Mouse (Mus musculus) forebrain, embryonic 13.5 days (tissue): Measurements from ENCODE around the gene Mc3r. TPM values are rescaled to one million over a fixed set of nuclear protein-coding genes. Genes with fewer than 3 reads are reported as not detected.

Experiments
- ATAC-seq: fragments of 200-750 bp; cut with Nextera tagmentation; 2 replicates; pipeline ENCODE4 v1.8.0; 2017
- H3K27ac ChIP-seq: fragments of 300-500 bp; sonication (generic); 2 replicates; pipeline ENCODE4 v1.5.1; 2015; ENCODE audit warnings: inconsistent platforms, mild to moderate bottlenecking, moderate library complexity
- H3K27me3 ChIP-seq: fragments of 300-500 bp; sonication (generic); 2 replicates; pipeline ENCODE4 v1.6.1; 2015; ENCODE audit warnings: mild to moderate bottlenecking, inconsistent platforms
- H3K36me3 ChIP-seq: fragments of 300-500 bp; sonication (generic); 2 replicates; pipeline ENCODE4 v1.6.1; 2015; ENCODE audit warnings: mild to moderate bottlenecking, inconsistent platforms; ENCODE audit not compliant: poor library complexity, severe bottlenecking
- H3K4me1 ChIP-seq: fragments of 300-500 bp; sonication (generic); 2 replicates; pipeline ENCODE4 v1.6.1; 2015; ENCODE audit warnings: inconsistent platforms
- H3K4me2 ChIP-seq: fragments of 300-500 bp; sonication (generic); 2 replicates; pipeline ENCODE4 v1.6.1; 2015; ENCODE audit warnings: inconsistent platforms, mild to moderate bottlenecking, moderate library complexity
- H3K4me3 ChIP-seq: fragments of 300-500 bp; sonication (generic); 2 replicates; pipeline ENCODE4 v1.5.1; 2015; ENCODE audit warnings: mild to moderate bottlenecking, inconsistent platforms
- H3K9ac ChIP-seq: fragments of 300-500 bp; sonication (generic); 2 replicates; pipeline ENCODE4 v1.6.1; 2015; ENCODE audit warnings: mild to moderate bottlenecking, inconsistent platforms
- H3K9me3 ChIP-seq: fragments of 300-500 bp; sonication (generic); replicated peaks from 2 replicates; pipeline ENCODE4 v1.6.1; 2016; ENCODE audit warnings: inconsistent platforms
- WGBS: fragments of 180-500 bp; shearing (Covaris S2); methylation state at CpG from one replicate; pipeline ENCODE4 v1.1.7; 2015; 5-methylcytosine and 5-hydroxymethylcytosine counted together
- polyA plus RNA-seq: library from polyadenylated mRNA; unstranded; fragments of >200 nt; fragmentation: Nextera tagmentation; extraction: Ambion mirVana; gene quantifications from 2 replicates; pipeline ENCODE4 v1.2.1, GENCODE M21; 2015

The Mc3r gene
- polyA plus RNA-seq, 1 experiment from 2014 or later: 0.15 TPM

- no peak overlapping the region for H3K9ac ChIP-seq
- H3K36me3 ChIP-seq: no peaks in the 10 kb centered on the region
- H3K4me2 ChIP-seq: no peak overlapping the region
- no peak overlapping the region for H3K27ac ChIP-seq
- ATAC-seq: no peak
- no peaks in the 10 kb centered on the region for H3K9me3 ChIP-seq
- no peak overlapping the region for H3K4me3 ChIP-seq
- WGBS: 14% methylated on average over 6 of the region's 6 CpGs
- peaks cover 11% of the 10 kb centered on the region; the same call in 1 of the 2 replicates for H3K27me3 ChIP-seq
- H3K4me1 ChIP-seq: peaks cover 4% of the 10 kb centered on the region; the same call in 1 of the 2 replicates
Observed at GRCm38 (mm10) chr2:172222394-172222785, 25.9 kb upstream of the Mc3r start.

- Histone ChIP-seq H3K4me2 (no peak overlapping the region), H3K27ac (no peak overlapping the region), H3K4me1 (peaks cover 4% of the 10 kb centered on the region; the same call in 1 of the 2 replicates), H3K4me3 (no peak overlapping the region), H3K36me3 (no peaks in the 10 kb centered on the region), H3K27me3 (peaks cover 11% of the 10 kb centered on the region; the same call in 1 of the 2 replicates), H3K9me3 (no peaks in the 10 kb centered on the region), H3K9ac (no peak overlapping the region)
- peak; percentile 69; the same call in 1 of the 2 replicates for ATAC-seq
- WGBS: 55% methylated on average over 7 of the region's 7 CpGs
Observed at GRCm38 (mm10) chr2:172222891-172223290, 25.4 kb upstream of the Mc3r start.

- Histone ChIP-seq H3K27ac (no peak overlapping the region), H3K36me3 (no peaks in the 10 kb centered on the region), H3K4me2 (no peak overlapping the region), H3K9me3 (no peaks in the 10 kb centered on the region), H3K27me3 (peaks cover 11% of the 10 kb centered on the region; the same call in 1 of the 2 replicates), H3K4me3 (no peak overlapping the region), H3K4me1 (peaks cover 4% of the 10 kb centered on the region; the same call in 1 of the 2 replicates), H3K9ac (no peak overlapping the region)
- WGBS: 91% methylated on average over 8 of the region's 8 CpGs
- no peak for ATAC-seq
Observed at GRCm38 (mm10) chr2:172223451-172224200, 24.7 kb upstream of the Mc3r start.

DNA sequence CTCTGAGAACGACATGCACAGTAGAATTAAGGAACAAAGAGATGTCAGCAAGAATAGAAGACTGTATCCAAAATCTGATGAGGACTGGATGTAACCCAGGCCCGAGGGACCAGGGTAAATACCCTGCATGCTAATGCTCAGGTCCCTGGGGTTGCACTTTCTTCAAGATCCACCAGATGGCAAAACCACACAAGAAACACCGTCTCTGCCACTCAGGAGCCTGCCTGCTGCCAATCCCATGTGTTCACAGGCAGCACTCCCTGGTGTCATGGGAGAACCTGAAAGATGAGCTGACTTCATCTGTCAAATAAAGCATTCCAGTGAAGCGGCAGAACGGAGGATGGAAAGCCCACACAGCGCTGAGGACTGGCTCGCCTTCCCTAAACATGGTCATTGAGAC is 21.3 kb upstream of the Mc3r start:
- Histone ChIP-seq H3K4me1 (peaks cover 3% of the 10 kb centered on the region; the same call in 1 of the 2 replicates), H3K4me2 (no peak overlapping the region), H3K4me3 (no peak overlapping the region), H3K27me3 (peaks cover 11% of the 10 kb centered on the region; the same call in 1 of the 2 replicates), H3K9ac (no peak overlapping the region), H3K9me3 (no peaks in the 10 kb centered on the region), H3K36me3 (no peaks in the 10 kb centered on the region), H3K27ac (no peak overlapping the region)
- whole genome bisulfite sequencing: 28% methylated on average over 7 of the region's 7 CpGs
- peak; percentile 80 for ATAC-seq

- H3K9me3 ChIP-seq: no peaks in the 10 kb centered on the region
- no peak overlapping the region for H3K27ac ChIP-seq
- no peak overlapping the region for H3K9ac ChIP-seq
- H3K4me2 ChIP-seq: no peak overlapping the region
- 97% methylated on average over 3 of the region's 3 CpGs for WGBS
- H3K36me3 ChIP-seq: no peaks in the 10 kb centered on the region
- no peak for ATAC-seq
- no peaks in the 10 kb centered on the region for H3K4me1 ChIP-seq
- no peak overlapping the region for H3K4me3 ChIP-seq
- H3K27me3 ChIP-seq: peaks cover 9% of the 10 kb centered on the region; the same call in 1 of the 2 replicates
Observed at GRCm38 (mm10) chr2:172227808-172228207, 20.5 kb upstream of the Mc3r start.

DNA sequence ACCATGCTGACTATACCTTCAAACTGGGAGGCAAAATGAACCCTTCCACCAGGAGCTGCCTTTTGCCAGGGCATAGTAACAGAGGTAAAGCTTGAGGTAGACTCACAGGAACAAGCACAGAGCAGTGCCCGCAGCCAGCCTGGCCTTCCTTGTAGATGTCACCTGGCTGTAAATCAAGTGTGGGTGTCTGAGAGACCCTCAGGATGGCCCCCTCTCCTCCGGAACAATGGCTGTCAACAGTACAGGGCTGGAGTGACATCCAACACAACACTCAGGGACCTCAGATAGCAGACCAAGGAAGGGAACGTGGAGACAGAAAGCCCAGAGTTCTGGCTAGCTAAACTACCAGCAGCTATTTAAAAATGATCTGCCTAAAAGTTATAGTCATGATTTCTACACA is 19.1 kb upstream of the Mc3r start:
- Histone ChIP-seq H3K4me2 (no peak overlapping the region), H3K9ac (no peak overlapping the region), H3K4me1 (no peaks in the 10 kb centered on the region), H3K27me3 (no peaks in the 10 kb centered on the region), H3K9me3 (no peaks in the 10 kb centered on the region), H3K36me3 (no peaks in the 10 kb centered on the region), H3K4me3 (no peak overlapping the region), H3K27ac (no peak overlapping the region)
- 39% methylated on average over 3 of the region's 3 CpGs for WGBS
- no peak for ATAC-seq

DNA sequence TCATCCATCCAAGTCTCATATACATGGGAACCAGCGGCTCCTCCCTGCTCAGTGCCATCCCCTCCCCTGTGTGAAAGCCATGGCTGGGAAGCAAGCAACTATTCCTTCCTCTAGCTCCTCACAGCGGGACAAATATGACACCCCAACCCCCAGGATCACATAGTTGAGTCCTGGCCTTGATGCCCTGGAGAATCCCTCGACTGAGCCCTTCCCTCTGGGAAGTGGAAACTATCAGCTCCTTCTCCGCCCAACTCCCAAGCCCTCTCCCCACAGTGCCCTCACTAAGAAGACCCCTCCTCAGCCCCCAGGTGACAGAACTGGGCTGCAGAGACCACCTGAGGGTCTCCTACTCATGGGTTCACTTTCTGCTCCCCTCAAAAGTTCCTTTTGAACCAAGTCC is 18.2 kb upstream of the Mc3r start:
- Histone ChIP-seq H3K36me3 (no peaks in the 10 kb centered on the region), H3K4me2 (no peak overlapping the region), H3K9ac (no peak overlapping the region), H3K4me1 (no peaks in the 10 kb centered on the region), H3K27me3 (no peaks in the 10 kb centered on the region), H3K4me3 (no peak overlapping the region), H3K9me3 (no peaks in the 10 kb centered on the region), H3K27ac (no peak overlapping the region)
- ATAC-seq: no peak
- WGBS: 80% methylated on average over 4 of the region's 4 CpGs

- no peaks in the 10 kb centered on the region for H3K9me3 ChIP-seq
- no peak overlapping the region for H3K4me3 ChIP-seq
- H3K9ac ChIP-seq: no peak overlapping the region
- H3K4me1 ChIP-seq: no peaks in the 10 kb centered on the region
- no peak for ATAC-seq
- H3K27me3 ChIP-seq: 0 out of 2 replicates have a peak, but pooled peaks cover 2% of the 10 kb centered on the region
- no peak overlapping the region for H3K4me2 ChIP-seq
- no peaks in the 10 kb centered on the region for H3K36me3 ChIP-seq
- no peak overlapping the region for H3K27ac ChIP-seq
- 60% methylated on average over 5 of the region's 5 CpGs for WGBS
Observed at GRCm38 (mm10) chr2:172238220-172238619, 10.1 kb upstream of the Mc3r start.

DNA sequence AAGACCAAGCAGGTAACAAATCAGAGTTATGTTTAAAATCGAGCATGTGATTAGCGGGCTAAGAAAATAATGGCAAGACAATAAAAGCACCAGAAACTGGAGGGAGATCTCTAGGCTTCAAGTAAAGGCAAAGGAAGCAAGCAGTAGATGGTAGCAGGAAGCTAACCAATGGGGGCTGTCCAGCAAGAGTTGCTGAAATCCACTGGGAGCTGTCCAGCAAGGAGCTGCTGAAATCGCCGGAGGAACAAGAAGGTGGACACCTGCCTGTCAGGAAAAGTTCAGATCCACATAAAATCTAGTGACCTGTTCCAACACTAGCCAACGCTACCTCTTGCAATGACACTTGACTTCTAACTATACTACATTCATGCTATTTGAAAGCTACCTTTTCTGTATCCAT is 7.3 kb upstream of the Mc3r start:
- no peak overlapping the region for H3K4me2 ChIP-seq
- no peak overlapping the region for H3K27ac ChIP-seq
- H3K9me3 ChIP-seq: no peaks in the 10 kb centered on the region
- 0 out of 2 replicates have a peak, but pooled peaks cover 5% of the 10 kb centered on the region for H3K27me3 ChIP-seq
- 18% methylated on average over 5 of the region's 5 CpGs for WGBS
- ATAC-seq: no peak
- no peaks in the 10 kb centered on the region for H3K4me1 ChIP-seq
- no peak overlapping the region for H3K9ac ChIP-seq
- H3K36me3 ChIP-seq: no peaks in the 10 kb centered on the region
- H3K4me3 ChIP-seq: no peak overlapping the region

DNA sequence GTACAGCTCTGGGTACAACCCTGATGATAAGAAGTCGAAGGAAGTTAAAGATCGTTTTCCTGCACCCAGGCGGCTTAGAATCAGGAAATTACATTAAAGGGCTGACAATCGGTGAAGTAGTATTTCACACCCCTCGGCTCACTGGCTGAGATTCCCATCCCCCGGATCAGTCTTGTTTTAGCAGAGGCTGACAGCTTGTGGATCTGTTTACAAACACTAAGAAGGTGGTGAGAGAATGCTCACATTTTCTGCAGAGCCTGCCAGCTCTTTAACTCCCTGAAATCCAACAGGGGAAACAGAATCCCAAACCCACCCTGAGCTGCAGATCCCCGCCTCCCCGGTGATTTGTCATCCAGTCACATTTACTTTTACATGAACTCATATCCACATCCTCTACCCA is 2.8 kb upstream of the Mc3r start:
- peaks cover 44% of the 10 kb centered on the region for H3K27me3 ChIP-seq
- H3K36me3 ChIP-seq: no peaks in the 10 kb centered on the region
- 77% methylated on average over 8 of the region's 8 CpGs for WGBS

DNA sequence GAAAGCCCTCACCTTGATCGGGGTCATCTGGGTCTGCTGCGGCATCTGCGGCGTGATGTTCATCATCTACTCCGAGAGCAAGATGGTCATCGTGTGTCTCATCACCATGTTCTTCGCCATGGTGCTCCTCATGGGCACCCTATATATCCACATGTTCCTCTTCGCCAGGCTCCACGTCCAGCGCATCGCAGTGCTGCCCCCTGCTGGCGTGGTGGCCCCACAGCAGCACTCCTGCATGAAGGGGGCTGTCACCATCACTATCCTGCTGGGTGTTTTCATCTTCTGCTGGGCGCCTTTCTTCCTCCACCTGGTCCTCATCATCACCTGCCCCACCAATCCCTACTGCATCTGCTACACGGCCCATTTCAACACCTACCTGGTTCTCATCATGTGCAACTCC is 1.0 kb downstream of the Mc3r start:
- Histone ChIP-seq H3K4me1 (peaks cover 7% of the 10 kb centered on the region; the same call in 1 of the 2 replicates), H3K4me2 (no peak overlapping the region), H3K27me3 (peaks cover 45% of the 10 kb centered on the region), H3K27ac (no peak overlapping the region), H3K9me3 (no peaks in the 10 kb centered on the region), H3K36me3 (no peaks in the 10 kb centered on the region), H3K4me3 (no peak overlapping the region), H3K9ac (no peak overlapping the region)
- 86% methylated on average over 14 of the region's 14 CpGs for WGBS
- ATAC-seq: no peak

More for the DNA sequence above, 2.8 kb upstream of the Mc3r start:
- no peaks in the 10 kb centered on the region for H3K9me3 ChIP-seq
- no peak overlapping the region for H3K4me2 ChIP-seq
- no peak overlapping the region for H3K9ac ChIP-seq
- H3K4me1 ChIP-seq: peaks cover 7% of the 10 kb centered on the region; the same call in 1 of the 2 replicates
- H3K27ac ChIP-seq: no peak overlapping the region
- no peak for ATAC-seq
- H3K4me3 ChIP-seq: no peak overlapping the region

GRCm38 (mm10) chr2:172256418-172256817 is 8.1 kb downstream of the Mc3r start:
- Histone ChIP-seq H3K27me3 (no peaks in the 10 kb centered on the region), H3K27ac (peak overlapping the region; percentile 15; the same call in 1 of the 2 replicates), H3K9ac (no peak overlapping the region), H3K36me3 (no peaks in the 10 kb centered on the region), H3K4me3 (no peak overlapping the region), H3K9me3 (no peaks in the 10 kb centered on the region), H3K4me2 (no peak overlapping the region), H3K4me1 (peaks cover 9% of the 10 kb centered on the region)
- WGBS: 64% methylated on average over 6 of the region's 6 CpGs
- peak; percentile 86 for ATAC-seq
